Mouse (Mus musculus) kidney, postnatal 0 days (tissue): ENCODE data around the gene Stx8. TPM values are rescaled to one million over a fixed set of nuclear protein-coding genes. Genes with fewer than 3 reads are reported as not detected.

Experiments used
- ATAC-seq: fragments of 200-750 bp; cut with Nextera tagmentation; replicated peaks from 2 replicates; pipeline ENCODE4 v1.8.0; 2017; ENCODE audit warnings: low read depth, moderate number of reproducible peaks, moderate TSS enrichment, moderate library complexity; ENCODE audit not compliant: low FRiP score
- DNase-seq: peaks from one replicate; pipeline ENCODE4 v3.0.0-alpha.2; 2016; ENCODE audit warnings: low spot score
- H3K27ac ChIP-seq: fragments of 300-500 bp; sonication (generic); 2 replicates; pipeline ENCODE4 v1.5.1; 2014; ENCODE audit warnings: mild to moderate bottlenecking
- H3K27me3 ChIP-seq: fragments of 300-500 bp; sonication (generic); 2 replicates; pipeline ENCODE4 v1.6.1; 2014; ENCODE audit warnings: low read length, mixed read lengths; ENCODE audit not compliant: insufficient read depth
- H3K36me3 ChIP-seq: fragments of 300-500 bp; sonication (generic); 2 replicates; pipeline ENCODE4 v1.6.1; 2014; ENCODE audit warnings: low read length, mixed read lengths; ENCODE audit not compliant: insufficient read depth
- H3K4me1 ChIP-seq: fragments of 300-500 bp; sonication (generic); replicated peaks from 2 replicates; pipeline ENCODE4 v1.6.1; 2014; ENCODE audit warnings: antibody characterized with exemption, low read length, mixed read lengths; ENCODE audit not compliant: insufficient read depth
- H3K4me2 ChIP-seq: fragments of 300-500 bp; sonication (generic); 2 replicates; pipeline ENCODE4 v1.6.1; 2014; ENCODE audit warnings: mild to moderate bottlenecking, low read length, moderate library complexity, mixed read lengths
- H3K4me3 ChIP-seq: fragments of 300-500 bp; sonication (generic); replicated peaks from 2 replicates; pipeline ENCODE4 v1.5.1; 2014; ENCODE audit warnings: low read depth, low read length
- H3K9ac ChIP-seq: fragments of 300-500 bp; sonication (generic); 2 replicates; pipeline ENCODE4 v1.6.1; 2014; ENCODE audit warnings: low read depth, low read length
- H3K9me3 ChIP-seq: fragments of 300-500 bp; sonication (generic); replicated peaks from 2 replicates; pipeline ENCODE4 v1.6.1; 2016; ENCODE audit warnings: low read length, inconsistent platforms, mixed read lengths
- CTCF ChIP-seq: IDR thresholded peaks from 2 replicates; pipeline ENCODE4 v1.5.1; 2016; ENCODE audit warnings: antibody characterized with exemption, low read depth, mild to moderate bottlenecking, moderate library complexity
- whole genome bisulfite sequencing: fragments of 180-500 bp; shearing (Covaris S2); extraction: QIAGEN DNeasy Blood & Tissue Kit; methylation state at CpG from one replicate; pipeline ENCODE4 v1.1.7; 2014; 5-methylcytosine and 5-hydroxymethylcytosine counted together
- polyA plus RNA-seq: library from polyadenylated mRNA; unstranded; fragments of >200 nt; fragmentation: Nextera tagmentation; extraction: Ambion mirVana; gene quantifications from 2 replicates; pipeline ENCODE4 v1.2.1, GENCODE M21; 2015

Stx8 gene
- polyA plus RNA-seq, 1 experiment from 2014 or later = 84.5 TPM

GRCm38 (mm10) chr11:68164408-68164807 lies 198.4 kb downstream of the Stx8 start:
- H3K4me3 ChIP-seq = no peak overlapping the region
- no peaks in the 10 kb centered on the region for H3K36me3 ChIP-seq
- no peak for DNase-seq
- no peak for ATAC-seq
- no peaks in the 10 kb centered on the region for H3K4me1 ChIP-seq
- H3K9ac ChIP-seq = no peak overlapping the region
- TF ChIP-seq CTCF = no peak
- H3K9me3 ChIP-seq = no peaks in the 10 kb centered on the region
- H3K27me3 ChIP-seq = no peaks in the 10 kb centered on the region
- WGBS = 94% methylated on average over 5 of the region's 5 CpGs
- H3K27ac ChIP-seq = no peak overlapping the region
- no peak overlapping the region for H3K4me2 ChIP-seq

GRCm38 (mm10) chr11:68168427-68168826 lies 202.4 kb downstream of the Stx8 start:
- TF ChIP-seq CTCF = no peak
- Histone ChIP-seq H3K4me2 (no peak overlapping the region), H3K4me1 (no peaks in the 10 kb centered on the region), H3K4me3 (no peak overlapping the region), H3K36me3 (0 out of 2 replicates have a peak, but pooled peaks cover 2% of the 10 kb centered on the region), H3K9me3 (no peaks in the 10 kb centered on the region), H3K9ac (no peak overlapping the region), H3K27me3 (no peaks in the 10 kb centered on the region), H3K27ac (no peak overlapping the region)
- 52% methylated on average over 4 of the region's 4 CpGs for WGBS
- DNase-seq (no peak), ATAC-seq (no peak)

- Histone ChIP-seq H3K4me1 (no peaks in the 10 kb centered on the region; the same call in 1 of the 2 replicates), H3K36me3 (0 out of 2 replicates have a peak, but pooled peaks cover 2% of the 10 kb centered on the region), H3K9ac (no peak overlapping the region), H3K27me3 (no peaks in the 10 kb centered on the region), H3K9me3 (no peaks in the 10 kb centered on the region), H3K4me3 (no peak overlapping the region), H3K4me2 (no peak overlapping the region), H3K27ac (no peak overlapping the region)
- ATAC-seq (no peak), DNase-seq (no peak)
- WGBS = 73% methylated on average over 7 of the region's 7 CpGs
- no peak for TF ChIP-seq CTCF
Measured at GRCm38 (mm10) chr11:68171973-68172647, 206.1 kb downstream of the Stx8 start.

- Histone ChIP-seq H3K9ac (no peak overlapping the region), H3K4me2 (no peak overlapping the region), H3K27ac (no peak overlapping the region), H3K4me3 (no peak overlapping the region), H3K36me3 (0 out of 2 replicates have a peak, but pooled peaks cover 2% of the 10 kb centered on the region), H3K4me1 (no peaks in the 10 kb centered on the region; the same call in 1 of the 2 replicates), H3K9me3 (no peaks in the 10 kb centered on the region), H3K27me3 (no peaks in the 10 kb centered on the region)
- ATAC-seq (no peak), DNase-seq (no peak)
- WGBS = 59% methylated on average over 4 of the region's 4 CpGs
- TF ChIP-seq CTCF = no peak
Measured at GRCm38 (mm10) chr11:68172648-68173045, 206.7 kb downstream of the Stx8 start.

- Histone ChIP-seq H3K9ac (no peak overlapping the region), H3K9me3 (no peaks in the 10 kb centered on the region), H3K27ac (no peak overlapping the region), H3K4me3 (no peak overlapping the region), H3K36me3 (no peaks in the 10 kb centered on the region), H3K4me1 (no peaks in the 10 kb centered on the region; the same call in 1 of the 2 replicates), H3K4me2 (no peak overlapping the region), H3K27me3 (no peaks in the 10 kb centered on the region)
- WGBS = 59% methylated on average over 4 of the region's 4 CpGs
- DNase-seq = peak; percentile 61
- no peak for ATAC-seq
- no peak for TF ChIP-seq CTCF
Measured at GRCm38 (mm10) chr11:68176550-68176949, 210.6 kb downstream of the Stx8 start.

GRCm38 (mm10) chr11:68177415-68177814 lies 211.4 kb downstream of the Stx8 start:
- Histone ChIP-seq H3K27ac (no peak overlapping the region), H3K4me2 (no peak overlapping the region), H3K9ac (no peak overlapping the region), H3K4me3 (no peak overlapping the region), H3K4me1 (no peaks in the 10 kb centered on the region; the same call in 1 of the 2 replicates), H3K27me3 (no peaks in the 10 kb centered on the region), H3K36me3 (no peaks in the 10 kb centered on the region), H3K9me3 (no peaks in the 10 kb centered on the region)
- TF ChIP-seq CTCF = no peak
- WGBS = 92% methylated on average over 7 of the region's 7 CpGs
- no peak for DNase-seq
- no peak for ATAC-seq
